Mouse (Mus musculus) CH12.LX (cell line): Measurements from ENCODE around the gene 2810408A11Rik. TPM values are rescaled to one million over a fixed set of nuclear protein-coding genes. Genes with fewer than 3 reads are reported as not detected.

Experiments used
- DNase-seq: peaks from one replicate; pipeline ENCODE4 v3.0.0-alpha.2; 2013; ENCODE audit errors: extremely low read depth
- H3K27ac ChIP-seq: 2 replicates; pipeline ENCODE4 v1.5.1; 2012; ENCODE audit warnings: low read depth, mild to moderate bottlenecking, control low read depth, moderate library complexity; ENCODE audit not compliant: insufficient read depth
- H3K27me3 ChIP-seq: replicated peaks from 2 replicates; pipeline ENCODE3; 2012; ENCODE audit warnings: inconsistent platforms
- H3K36me3 ChIP-seq, 2 experiments: replicated peaks in 1 of 2; 2 replicates each; pipeline versions ENCODE3 to v1.6.1; 2012; ENCODE audit warnings: inconsistent platforms in 1 of 2, low read length in 1 of 2, mild to moderate bottlenecking in 1 of 2, mixed read lengths in 1 of 2, moderate library complexity in 1 of 2; ENCODE audit not compliant: control insufficient read depth in 1 of 2, insufficient read depth in 1 of 2
- H3K4me1 ChIP-seq, 2 experiments: 2 replicates each; pipeline ENCODE4 v1.6.1; 2012; ENCODE audit warnings: inconsistent platforms in 1 of 2, moderate library complexity in 1 of 2; ENCODE audit not compliant: insufficient read depth in 2 of 2, control insufficient read depth in 1 of 2
- H3K4me2 ChIP-seq: 2 replicates; pipeline ENCODE4 v1.6.1; 2012; ENCODE audit warnings: low read depth, mild to moderate bottlenecking, control low read depth; ENCODE audit not compliant: poor library complexity, insufficient read depth, severe bottlenecking
- H3K4me3 ChIP-seq, 3 experiments: fragments of 150-350 bp in 1 of 3; sonication (generic) in 1 of 3; replicated peaks in 1 of 3; 2 replicates each; pipeline versions ENCODE3 to v1.5.1; 2011 to 2012; ENCODE audit warnings: low read depth in 2 of 3, low read length in 2 of 3, mild to moderate bottlenecking in 2 of 3, moderate library complexity in 2 of 3, control low read depth in 1 of 3, improper control_type of control experiment in 1 of 3, inconsistent platforms in 1 of 3, mixed read lengths in 1 of 3; ENCODE audit not compliant: poor library complexity in 1 of 3
- H3K79me2 ChIP-seq: replicated peaks from 2 replicates; pipeline ENCODE4 v1.6.1; 2012; ENCODE audit warnings: mild to moderate bottlenecking, moderate library complexity; ENCODE audit not compliant: control insufficient read depth, poor library complexity, insufficient read depth, severe bottlenecking; ENCODE audit errors: extremely low read depth
- H3K9ac ChIP-seq: 2 replicates; pipeline ENCODE4 v1.6.1; 2012; ENCODE audit warnings: low read depth, mild to moderate bottlenecking, control low read depth, moderate library complexity; ENCODE audit not compliant: insufficient read depth
- H3K9me3 ChIP-seq: replicated peaks from 2 replicates; pipeline ENCODE3; 2012; ENCODE audit warnings: low read length, inconsistent platforms, mixed read lengths
- CHD1 ChIP-seq: IDR thresholded peaks from 2 replicates; pipeline ENCODE4 v1.6.1; 2012; ENCODE audit warnings: low read depth, low read length, improper control_type of control experiment, inconsistent platforms
- ELF1 ChIP-seq: IDR thresholded peaks from 2 replicates; pipeline ENCODE4 v1.6.1; 2014; ENCODE audit warnings: low read depth, mild to moderate bottlenecking, inconsistent platforms, low read length, improper control_type of control experiment
- ETS1 ChIP-seq: conservative IDR thresholded peaks from 2 replicates; pipeline ENCODE4 v1.6.1; 2012; ENCODE audit warnings: low read depth, mild to moderate bottlenecking, inconsistent platforms, low read length, improper control_type of control experiment, moderate library complexity
- IRF4 ChIP-seq: IDR thresholded peaks from 2 replicates; pipeline ENCODE4 v1.6.1; 2014; ENCODE audit warnings: low read depth, mild to moderate bottlenecking, inconsistent platforms, low read length, improper control_type of control experiment
- JUN ChIP-seq: IDR thresholded peaks from 2 replicates; pipeline ENCODE4 v1.6.1; 2011; ENCODE audit warnings: low read depth, mild to moderate bottlenecking, low read length, improper control_type of control experiment, moderate library complexity; ENCODE audit not compliant: insufficient read depth
- JUND ChIP-seq: conservative IDR thresholded peaks from 2 replicates; pipeline ENCODE4 v1.6.1; 2011; ENCODE audit warnings: low read depth, low read length, improper control_type of control experiment
- POLR2A ChIP-seq: IDR thresholded peaks from 2 replicates; pipeline ENCODE4 v1.6.1; 2011; ENCODE audit warnings: low read depth, mild to moderate bottlenecking, improper control_type of control experiment, low read length
- POLR2AphosphoS2 ChIP-seq: IDR thresholded peaks from 2 replicates; pipeline ENCODE4 v1.6.1; 2011; ENCODE audit warnings: low read depth, low read length, improper control_type of control experiment
- TBP ChIP-seq: conservative IDR thresholded peaks from 2 replicates; pipeline ENCODE4 v1.6.1; 2011; ENCODE audit warnings: low read depth, low read length, improper control_type of control experiment
- UBTF ChIP-seq: IDR thresholded peaks from 2 replicates; pipeline ENCODE4 v1.6.1; 2012; ENCODE audit warnings: low read depth, mild to moderate bottlenecking, inconsistent platforms, low read length, improper control_type of control experiment, moderate library complexity
- ZMIZ1 ChIP-seq: IDR thresholded peaks from 2 replicates; pipeline ENCODE4 v1.6.1; 2012; ENCODE audit warnings: low read depth, mild to moderate bottlenecking, inconsistent platforms, low read length, improper control_type of control experiment
- ZNF384 ChIP-seq: IDR thresholded peaks from 2 replicates; pipeline ENCODE4 v1.6.1; 2012; ENCODE audit warnings: low read depth, low read length, improper control_type of control experiment, inconsistent platforms
- dilution Hi-C: fragments of 300-500 bp; cut with MboI; formaldehyde crosslinking; loops from 2 replicates; pipeline ENCODE4 v1.14.3; 2020; ENCODE audit warnings: low sequenced_read_pairs; ENCODE audit not compliant: extremely low pct_unique_long_range_greater_than_20kb, extremely low pct_ligation_motif_present
- in situ Hi-C: fragments of 300-500 bp; cut with MboI; formaldehyde crosslinking; loops from 3 replicates; pipeline ENCODE4 v1.14.3; 2019; ENCODE audit warnings: low sequenced_read_pairs, low pct_ligation_motif_present, low pct_unique_long_range_greater_than_20kb, mixed read lengths
- polyA plus RNA-seq: library from polyadenylated mRNA; unstranded; fragments of >175 nt; gene quantifications from 2 replicates; pipeline ENCODE4 v1.2.1, GENCODE M21; 2012; ENCODE audit warnings: low read depth; ENCODE audit not compliant: insufficient read length
- total RNA-seq, 2 experiments: library from RNA; depleted of rRNA; stranded (reverse); fragments of 300-350 nt in 1 of 2; fragments of >200 nt in 1 of 2; gene quantifications; 2 replicates each; pipeline ENCODE4 v1.2.3; 2012 to 2014

2810408A11Rik gene
- total and polyA plus RNA-seq, 3 experiments = 0.33 to 0.86 (median 0.59) TPM

DNA sequence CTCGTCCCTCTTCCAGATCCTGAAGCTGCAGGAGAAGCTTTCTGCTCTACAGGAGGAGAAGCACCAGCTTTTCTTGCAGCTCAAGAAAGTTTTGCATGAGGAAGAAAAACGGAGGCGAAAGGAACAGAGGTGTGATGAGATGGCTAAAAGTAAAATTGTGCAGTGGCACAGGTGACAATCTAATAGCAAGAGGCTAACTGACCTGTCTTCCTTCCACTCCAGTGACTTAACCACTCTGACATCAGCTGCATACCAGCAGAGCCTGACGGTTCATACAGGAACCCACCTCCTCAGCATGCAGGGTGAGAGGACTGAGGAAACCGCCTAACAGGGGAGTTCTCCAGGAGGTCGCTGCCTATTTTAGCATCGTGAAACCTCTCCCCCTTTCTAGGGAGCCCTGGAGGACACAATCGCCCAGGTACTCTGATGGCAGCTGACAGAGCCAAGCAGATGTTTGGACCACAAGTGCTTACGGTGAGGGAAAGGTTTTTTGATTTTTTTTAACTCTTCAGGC, 14.2 kb upstream of the 2810408A11Rik start:
- in situ Hi-C loops = loop anchor here (5.0 kb wide), 1 partner anchor 33 kb away; the partner anchor contains the start of gene Kctd11
- dilution Hi-C loops = no loop called here
- no peak overlapping the region for H3K27ac ChIP-seq
- H3K4me1 ChIP-seq = peaks cover 21 to 61% of the 10 kb centered on the region in 2 experiments
- no peaks in the 10 kb centered on the region for H3K27me3 ChIP-seq
- H3K36me3 ChIP-seq = peaks cover 74 to 88% of the 10 kb centered on the region in 2 experiments
- H3K4me3 ChIP-seq = peak overlapping the region; percentile 67 to 91 (median 79)
- TF ChIP-seq JUN (no peak), POLR2A (peak; percentile 50; the same call in 1 of the 2 replicates), POLR2AphosphoS2 (peak; percentile 53; the same call in 1 of the 2 replicates)
- H3K4me2 ChIP-seq = peak overlapping the region; percentile 77
- DNase-seq = no peak
- no peaks in the 10 kb centered on the region for H3K9me3 ChIP-seq
- H3K9ac ChIP-seq = no peak overlapping the region
- peaks cover 40% of the 10 kb centered on the region for H3K79me2 ChIP-seq

DNA sequence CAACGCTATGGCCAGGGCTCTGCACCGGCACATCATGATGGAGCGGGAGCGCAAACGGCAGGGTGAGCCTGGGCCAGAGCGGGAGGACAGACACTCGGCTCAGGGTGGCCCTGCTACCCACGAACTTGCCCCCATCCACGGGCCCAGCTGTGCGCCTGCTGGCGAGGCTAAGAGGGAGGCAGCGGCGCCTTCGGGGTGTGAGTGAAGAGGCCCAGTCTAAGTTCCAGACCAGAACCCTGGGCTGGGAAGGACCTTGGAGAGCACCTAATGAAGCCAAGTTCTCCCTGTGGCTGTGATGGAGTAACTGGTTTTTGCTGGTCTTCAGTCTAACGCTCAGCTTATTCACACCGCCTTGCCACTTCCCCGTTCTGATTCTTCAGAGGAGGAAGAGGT, 13.6 kb upstream of the 2810408A11Rik start:
- TF ChIP-seq ETS1 (no peak), ZMIZ1 (peak; percentile 1; the same call in 1 of the 2 replicates), ZNF384 (no peak), ELF1 (no peak), JUND (no peak), IRF4 (no peak), UBTF (peak; percentile 20; the same call in 1 of the 2 replicates), TBP (no peak), POLR2A (no peak), CHD1 (no peak)
- DNase-seq = no peak
- Histone ChIP-seq H3K36me3 (peaks cover 80 to 92% of the 10 kb centered on the region in 2 experiments), H3K27me3 (no peaks in the 10 kb centered on the region), H3K4me2 (peak overlapping the region; percentile 77), H3K79me2 (peaks cover 34% of the 10 kb centered on the region), H3K9ac (peak overlapping the region; percentile 71), H3K4me3 (peak overlapping the region; percentile 67 to 91 (median 79)), H3K27ac (peak overlapping the region; percentile 54), H3K9me3 (no peaks in the 10 kb centered on the region), H3K4me1 (peaks cover 21 to 61% of the 10 kb centered on the region in 2 experiments)
- dilution Hi-C loops = no loop called here
- in situ Hi-C loops = no loop called here
